Mouse (Mus musculus): ENCODE data around the gene C1qtnf6. TPM values are rescaled to one million over a fixed set of nuclear protein-coding genes. Genes with fewer than 3 reads are reported as not detected.
A peak's percentile ranks its signal among the peaks of the same experiment; 100 is the strongest.

C1qtnf6 gene
- polyA plus RNA-seq, 1 experiment from 2014 or later, result 18.9 TPM

- Histone ChIP-seq H3K36me3 (ENCODE audit: control insufficient read depth, insufficient read depth, low read length) (no peaks in the 10 kb centered on the region), H3K9me3 (ENCODE audit: control insufficient read depth, low read length) (no peaks in the 10 kb centered on the region), H3K4me1 (ENCODE audit: control insufficient read depth, insufficient read depth, low read length) (peaks cover 5% of the 10 kb centered on the region), H3K9ac (ENCODE audit: low read length) (no peak overlapping the region), H3K4me3 (ENCODE audit: low read depth, low read length) (no peak overlapping the region), H3K27me3 (ENCODE audit: control insufficient read depth, insufficient read depth, low read length) (no peaks in the 10 kb centered on the region), H3K27ac (replicated peaks; ENCODE audit: low read depth, low read length) (no peak overlapping the region), H3K4me2 (ENCODE audit: low read depth, severe bottlenecking) (no peak overlapping the region)
- ATAC-seq (ENCODE audit: insufficient number of reproducible peaks, low FRiP score, low TSS enrichment, low read depth) (no peak), DNase-seq (ENCODE audit: low spot score) (no peak)
- 82% methylated on average over 6 of the region's 6 CpGs for WGBS
These were observed 15.5 kb downstream of the C1qtnf6 start for GRCm38 (mm10) chr15:78515759-78516158.

GRCm38 (mm10) chr15:78514393-78515146 lies 16.6 kb downstream of the C1qtnf6 start:
- no peak for ATAC-seq (ENCODE audit: insufficient number of reproducible peaks, low FRiP score, low TSS enrichment, low read depth)

GRCm38 (mm10) chr15:78513019-78513418 lies 18.2 kb downstream of the C1qtnf6 start:
- DNase-seq (ENCODE audit: low spot score) (no peak), ATAC-seq (ENCODE audit: insufficient number of reproducible peaks, low FRiP score, low TSS enrichment, low read depth) (no peak)
- no peak overlapping the region for H3K27ac ChIP-seq (replicated peaks; ENCODE audit: low read depth, low read length)
- no peak overlapping the region for H3K9ac ChIP-seq (ENCODE audit: low read length)
- 87% methylated on average over 14 of the region's 14 CpGs for whole genome bisulfite sequencing
- no peaks in the 10 kb centered on the region for H3K36me3 ChIP-seq (ENCODE audit: control insufficient read depth, insufficient read depth, low read length)
- no peak overlapping the region for H3K4me3 ChIP-seq (ENCODE audit: low read depth, low read length)
- no peak overlapping the region for H3K4me2 ChIP-seq (ENCODE audit: low read depth, severe bottlenecking)
- H3K27me3 ChIP-seq (ENCODE audit: control insufficient read depth, insufficient read depth, low read length), result no peaks in the 10 kb centered on the region
- H3K9me3 ChIP-seq (ENCODE audit: control insufficient read depth, low read length), result no peaks in the 10 kb centered on the region
- H3K4me1 ChIP-seq (ENCODE audit: control insufficient read depth, insufficient read depth, low read length), result peaks cover 13% of the 10 kb centered on the region

More at GRCm38 (mm10) chr15:78514393-78515146, 16.6 kb downstream of the C1qtnf6 start:
- H3K4me2 ChIP-seq (ENCODE audit: low read depth, severe bottlenecking), result no peak overlapping the region
- H3K9me3 ChIP-seq (ENCODE audit: control insufficient read depth, low read length), result no peaks in the 10 kb centered on the region
- H3K4me1 ChIP-seq (ENCODE audit: control insufficient read depth, insufficient read depth, low read length), result peaks cover 12% of the 10 kb centered on the region
- no peaks in the 10 kb centered on the region for H3K36me3 ChIP-seq (ENCODE audit: control insufficient read depth, insufficient read depth, low read length)
- H3K27ac ChIP-seq (replicated peaks; ENCODE audit: low read depth, low read length), result no peak overlapping the region
- no peaks in the 10 kb centered on the region for H3K27me3 ChIP-seq (ENCODE audit: control insufficient read depth, insufficient read depth, low read length)
- peak overlapping the region; percentile 30; the same call in 1 of the 2 replicates for H3K9ac ChIP-seq (ENCODE audit: low read length)
- H3K4me3 ChIP-seq (ENCODE audit: low read depth, low read length), result no peak overlapping the region
- WGBS, result 20% methylated on average over 7 of the region's 7 CpGs
- DNase-seq (ENCODE audit: low spot score), result peak; percentile 89

- no peak overlapping the region for H3K9ac ChIP-seq (ENCODE audit: low read length)
- no peak overlapping the region for H3K4me2 ChIP-seq (ENCODE audit: low read depth, severe bottlenecking)
- DNase-seq (ENCODE audit: low spot score) (no peak), ATAC-seq (ENCODE audit: insufficient number of reproducible peaks, low FRiP score, low TSS enrichment, low read depth) (no peak)
- no peaks in the 10 kb centered on the region for H3K27me3 ChIP-seq (ENCODE audit: control insufficient read depth, insufficient read depth, low read length)
- H3K9me3 ChIP-seq (ENCODE audit: control insufficient read depth, low read length), result no peaks in the 10 kb centered on the region
- H3K27ac ChIP-seq (replicated peaks; ENCODE audit: low read depth, low read length), result no peak overlapping the region
- WGBS, result 76% methylated on average over 7 of the region's 7 CpGs
- H3K36me3 ChIP-seq (ENCODE audit: control insufficient read depth, insufficient read depth, low read length), result no peaks in the 10 kb centered on the region
- H3K4me1 ChIP-seq (ENCODE audit: control insufficient read depth, insufficient read depth, low read length), result peaks cover 13% of the 10 kb centered on the region; the same call in 1 of the 2 replicates
- no peak overlapping the region for H3K4me3 ChIP-seq (ENCODE audit: low read depth, low read length)
These were observed 19.3 kb downstream of the C1qtnf6 start for GRCm38 (mm10) chr15:78511951-78512350.

GRCm38 (mm10) chr15:78510736-78511135 lies 20.5 kb downstream of the C1qtnf6 start:
- Histone ChIP-seq H3K4me2 (ENCODE audit: low read depth, severe bottlenecking) (no peak overlapping the region), H3K36me3 (ENCODE audit: control insufficient read depth, insufficient read depth, low read length) (no peaks in the 10 kb centered on the region), H3K9me3 (ENCODE audit: control insufficient read depth, low read length) (no peaks in the 10 kb centered on the region), H3K27me3 (ENCODE audit: control insufficient read depth, insufficient read depth, low read length) (no peaks in the 10 kb centered on the region), H3K27ac (replicated peaks; ENCODE audit: low read depth, low read length) (no peak overlapping the region), H3K4me3 (ENCODE audit: low read depth, low read length) (no peak overlapping the region), H3K9ac (ENCODE audit: low read length) (no peak overlapping the region), H3K4me1 (ENCODE audit: control insufficient read depth, insufficient read depth, low read length) (peaks cover 13% of the 10 kb centered on the region; the same call in 1 of the 2 replicates)
- ATAC-seq (ENCODE audit: insufficient number of reproducible peaks, low FRiP score, low TSS enrichment, low read depth) (no peak), DNase-seq (ENCODE audit: low spot score) (no peak)
- WGBS, result 90% methylated on average over 6 of the region's 6 CpGs

GRCm38 (mm10) chr15:78510121-78510576 lies 21.1 kb downstream of the C1qtnf6 start:
- Histone ChIP-seq H3K4me1 (ENCODE audit: control insufficient read depth, insufficient read depth, low read length) (peaks cover 11% of the 10 kb centered on the region; the same call in 1 of the 2 replicates), H3K4me2 (ENCODE audit: low read depth, severe bottlenecking) (no peak overlapping the region), H3K9ac (ENCODE audit: low read length) (no peak overlapping the region), H3K36me3 (ENCODE audit: control insufficient read depth, insufficient read depth, low read length) (no peaks in the 10 kb centered on the region), H3K27me3 (ENCODE audit: control insufficient read depth, insufficient read depth, low read length) (no peaks in the 10 kb centered on the region), H3K4me3 (ENCODE audit: low read depth, low read length) (no peak overlapping the region), H3K9me3 (ENCODE audit: control insufficient read depth, low read length) (no peaks in the 10 kb centered on the region), H3K27ac (replicated peaks; ENCODE audit: low read depth, low read length) (no peak overlapping the region)
- DNase-seq (ENCODE audit: low spot score), result peak; percentile 29
- 64% methylated on average over 8 of the region's 8 CpGs for WGBS
- ATAC-seq (ENCODE audit: insufficient number of reproducible peaks, low FRiP score, low TSS enrichment, low read depth), result no peak

GRCm38 (mm10) chr15:78509297-78509899 lies 21.8 kb downstream of the C1qtnf6 start:
- Histone ChIP-seq H3K4me2 (ENCODE audit: low read depth, severe bottlenecking) (no peak overlapping the region), H3K27ac (replicated peaks; ENCODE audit: low read depth, low read length) (no peak overlapping the region)

GRCm38 (mm10) chr15:78508443-78508842 lies 22.8 kb downstream of the C1qtnf6 start:
- no peak for DNase-seq (ENCODE audit: low spot score)
- Histone ChIP-seq H3K27ac (replicated peaks; ENCODE audit: low read depth, low read length) (no peak overlapping the region), H3K9ac (ENCODE audit: low read length) (no peak overlapping the region), H3K4me2 (ENCODE audit: low read depth, severe bottlenecking) (no peak overlapping the region), H3K4me1 (ENCODE audit: control insufficient read depth, insufficient read depth, low read length) (peaks cover 7% of the 10 kb centered on the region; the same call in 1 of the 2 replicates), H3K4me3 (ENCODE audit: low read depth, low read length) (no peak overlapping the region), H3K9me3 (ENCODE audit: control insufficient read depth, low read length) (no peaks in the 10 kb centered on the region), H3K36me3 (ENCODE audit: control insufficient read depth, insufficient read depth, low read length) (no peaks in the 10 kb centered on the region), H3K27me3 (ENCODE audit: control insufficient read depth, insufficient read depth, low read length) (no peaks in the 10 kb centered on the region)
- ATAC-seq (ENCODE audit: insufficient number of reproducible peaks, low FRiP score, low TSS enrichment, low read depth), result no peak
- WGBS, result 67% methylated on average over 7 of the region's 7 CpGs

More at GRCm38 (mm10) chr15:78509297-78509899, 21.8 kb downstream of the C1qtnf6 start:
- ATAC-seq (ENCODE audit: insufficient number of reproducible peaks, low FRiP score, low TSS enrichment, low read depth), result no peak
- Histone ChIP-seq H3K9ac (ENCODE audit: low read length) (no peak overlapping the region), H3K4me1 (ENCODE audit: control insufficient read depth, insufficient read depth, low read length) (peaks cover 7% of the 10 kb centered on the region; the same call in 1 of the 2 replicates), H3K27me3 (ENCODE audit: control insufficient read depth, insufficient read depth, low read length) (no peaks in the 10 kb centered on the region), H3K36me3 (ENCODE audit: control insufficient read depth, insufficient read depth, low read length) (no peaks in the 10 kb centered on the region), H3K4me3 (ENCODE audit: low read depth, low read length) (no peak overlapping the region), H3K9me3 (ENCODE audit: control insufficient read depth, low read length) (no peaks in the 10 kb centered on the region)
- WGBS, result 46% methylated on average over 12 of the region's 12 CpGs
- peak; percentile 51 for DNase-seq (ENCODE audit: low spot score)
